Mouse (Mus musculus): ENCODE results near the gene Selenow. TPM values are rescaled to one million over a fixed set of nuclear protein-coding genes. Genes with fewer than 3 reads are reported as not detected.
A peak's percentile ranks its signal among the peaks of the same experiment; 100 is the strongest.

The Selenow gene
- total RNA-seq, 1 experiment from 2014 or later: 51.3 TPM

DNA sequence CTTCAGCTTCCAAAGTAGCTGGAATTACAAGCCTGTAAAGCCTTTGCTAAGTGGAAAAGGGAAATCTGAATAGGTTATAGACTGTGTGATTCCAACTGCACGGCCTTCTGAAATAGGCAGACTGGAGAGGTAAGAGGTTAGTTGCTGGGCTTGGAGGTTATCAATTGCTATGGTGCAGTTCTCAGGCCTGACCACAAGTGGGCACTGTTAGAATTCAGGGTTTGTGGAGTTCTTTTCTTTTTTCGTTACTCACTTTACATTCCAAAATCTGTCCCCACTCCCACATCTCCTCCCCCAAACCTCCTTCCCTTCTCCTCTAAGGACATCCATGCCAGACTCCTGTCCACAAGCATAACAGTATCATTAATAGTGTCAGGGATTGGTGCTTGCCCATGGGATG is 8.0 kb downstream of the Selenow start:
- ATAC-seq (ENCODE audit: extremely low read depth, insufficient number of reproducible peaks, low FRiP score, poor library complexity, severe bottlenecking): peak; percentile 62; the same call in 1 of the 2 replicates

DNA sequence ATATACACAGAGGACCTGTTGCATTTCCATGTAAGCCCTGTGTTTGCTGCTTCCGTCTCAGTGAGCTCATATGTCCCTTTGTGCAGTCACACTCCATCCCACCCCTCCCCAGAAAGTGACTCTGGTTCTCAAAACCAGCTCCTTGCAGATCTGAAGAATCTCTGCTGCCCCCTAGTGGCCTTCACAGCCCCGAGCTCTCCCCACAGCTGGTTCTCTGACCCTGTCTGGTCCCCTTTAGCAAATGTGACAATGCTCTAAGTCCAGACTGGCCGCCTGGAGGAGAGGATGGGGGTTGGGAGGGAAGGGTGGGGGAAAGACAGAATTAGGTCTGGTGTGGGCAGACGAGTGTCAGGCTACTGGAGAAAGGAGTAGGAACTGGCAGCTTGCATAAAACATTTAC is 10.0 kb downstream of the Selenow start:
- ATAC-seq (ENCODE audit: extremely low read depth, insufficient number of reproducible peaks, low FRiP score, poor library complexity, severe bottlenecking): peak; percentile 66

DNA sequence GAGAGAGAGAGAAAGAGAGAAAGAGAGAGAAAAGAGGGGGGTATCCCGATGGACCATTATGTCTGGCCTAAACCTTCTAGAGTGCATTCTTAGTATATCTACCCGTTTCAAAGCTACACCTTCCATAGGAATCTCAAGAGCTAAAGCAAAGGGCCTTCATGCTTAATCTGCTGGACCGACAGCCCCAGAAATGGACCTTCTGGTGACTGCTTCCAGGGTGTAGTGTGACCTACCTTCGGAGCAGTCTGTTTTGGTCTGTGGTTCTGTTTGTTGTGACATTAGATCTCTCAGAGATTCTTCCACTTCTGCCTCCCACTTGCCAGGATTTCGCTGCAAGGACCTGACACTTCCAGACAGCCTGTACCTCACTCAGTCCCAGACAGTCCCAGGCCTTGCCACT is 11.7 kb downstream of the Selenow start:
- no peak for ATAC-seq (ENCODE audit: extremely low read depth, insufficient number of reproducible peaks, low FRiP score, poor library complexity, severe bottlenecking)

DNA sequence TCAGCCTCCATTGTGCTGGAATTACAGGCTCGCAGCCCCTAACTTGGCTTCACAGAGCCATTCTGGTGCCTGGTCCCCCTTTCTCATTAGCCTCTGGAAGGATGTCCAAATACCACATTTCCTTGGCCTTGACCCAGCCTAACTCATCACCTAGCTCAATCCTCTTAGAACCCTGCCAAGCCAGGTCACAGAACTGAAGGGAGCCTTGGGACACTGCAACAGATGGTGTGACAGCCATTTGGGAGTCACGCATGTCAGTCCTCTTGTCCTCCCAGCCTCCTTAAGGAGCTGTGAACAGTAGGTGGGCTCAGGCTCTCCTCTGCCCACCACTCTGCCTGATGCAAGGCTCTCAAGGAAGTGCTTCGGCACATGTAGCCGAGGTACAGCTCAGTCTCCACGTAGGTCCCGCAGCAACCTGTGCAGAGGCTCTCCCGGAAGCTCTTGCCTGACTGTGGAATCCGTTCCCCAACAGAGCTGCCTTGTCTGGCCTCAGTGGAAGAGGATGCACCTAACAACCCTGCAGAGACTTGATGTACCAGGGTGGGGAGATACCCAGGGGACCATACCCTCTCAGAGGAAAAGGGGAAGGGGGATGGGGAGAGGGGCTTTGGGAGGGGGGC is 14.1 kb downstream of the Selenow start:
- ATAC-seq (ENCODE audit: extremely low read depth, insufficient number of reproducible peaks, low FRiP score, poor library complexity, severe bottlenecking): no peak

DNA sequence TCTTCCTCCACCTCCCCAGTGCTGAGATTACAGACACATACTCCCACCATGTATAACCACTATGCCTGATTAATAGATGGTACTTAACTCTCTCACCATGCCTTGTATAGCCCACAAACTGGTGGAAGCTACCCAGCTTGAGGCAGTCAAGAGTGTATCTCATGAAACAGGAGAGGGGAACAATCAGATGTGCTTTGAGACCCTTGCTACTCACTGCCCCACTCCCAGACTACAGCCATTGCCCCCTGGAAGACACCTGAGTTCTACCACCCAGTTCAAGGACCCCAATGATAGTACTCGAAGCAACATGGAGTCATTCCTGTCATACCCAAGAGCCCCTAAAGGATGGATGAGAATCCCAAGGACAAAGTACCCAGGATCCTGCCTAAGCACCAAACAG is 15.6 kb downstream of the Selenow start:
- ATAC-seq (ENCODE audit: extremely low read depth, insufficient number of reproducible peaks, low FRiP score, poor library complexity, severe bottlenecking): no peak

DNA sequence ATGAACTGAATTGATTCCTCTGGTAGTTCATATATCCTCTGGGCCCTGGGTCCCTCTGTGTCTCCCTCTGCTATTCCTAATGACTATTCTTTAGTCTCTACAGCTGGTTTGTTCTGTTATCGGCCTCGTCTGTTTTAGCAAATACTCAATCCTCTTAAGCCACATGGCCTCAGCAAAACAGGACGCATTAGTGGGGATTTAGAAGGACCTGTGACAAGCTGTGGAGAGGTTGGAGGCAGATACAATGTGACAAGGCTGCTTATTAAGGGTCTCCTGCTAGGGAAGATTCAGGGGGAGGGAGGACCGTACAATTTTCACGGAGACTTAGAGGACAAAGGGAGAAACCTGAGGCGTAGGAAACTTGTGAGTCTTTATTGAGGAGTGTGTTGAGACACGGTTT is 16.3 kb downstream of the Selenow start:
- no peak for ATAC-seq (ENCODE audit: extremely low read depth, insufficient number of reproducible peaks, low FRiP score, poor library complexity, severe bottlenecking)

DNA sequence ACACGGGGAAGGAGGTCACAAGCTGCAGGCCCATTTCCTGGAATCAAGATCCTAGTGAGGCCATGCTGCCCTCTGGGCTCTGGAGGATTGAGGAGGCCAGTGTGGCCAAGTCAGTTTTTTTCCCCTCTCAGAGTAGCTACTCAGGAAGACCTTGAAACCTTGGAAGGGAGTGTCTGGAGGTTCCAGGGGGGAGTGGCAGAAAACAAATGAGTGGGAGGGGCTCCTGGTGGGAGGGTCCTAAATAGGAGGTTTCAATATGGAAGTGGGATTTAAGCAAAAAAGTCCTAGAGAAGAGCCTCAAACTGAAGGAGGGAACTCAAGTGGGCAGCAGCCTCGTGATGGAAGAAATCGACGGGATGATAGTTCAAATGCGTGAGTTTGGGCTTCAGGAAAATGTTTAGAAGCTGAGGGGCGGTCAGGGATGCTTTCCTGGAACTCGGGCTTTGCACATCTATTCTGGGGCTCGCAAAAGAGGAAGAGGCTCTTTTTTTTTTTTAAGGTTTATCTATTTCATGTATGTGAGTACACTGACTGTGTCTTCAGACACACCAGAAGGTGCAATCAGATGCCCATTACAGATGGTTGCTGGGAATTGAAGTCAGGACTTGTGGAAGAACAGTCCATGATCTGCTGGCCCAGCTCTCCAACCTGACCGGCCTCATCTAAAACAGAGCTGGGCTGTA is 20.7 kb downstream of the Selenow start:
- no peak for ATAC-seq (ENCODE audit: extremely low read depth, insufficient number of reproducible peaks, low FRiP score, poor library complexity, severe bottlenecking)

DNA sequence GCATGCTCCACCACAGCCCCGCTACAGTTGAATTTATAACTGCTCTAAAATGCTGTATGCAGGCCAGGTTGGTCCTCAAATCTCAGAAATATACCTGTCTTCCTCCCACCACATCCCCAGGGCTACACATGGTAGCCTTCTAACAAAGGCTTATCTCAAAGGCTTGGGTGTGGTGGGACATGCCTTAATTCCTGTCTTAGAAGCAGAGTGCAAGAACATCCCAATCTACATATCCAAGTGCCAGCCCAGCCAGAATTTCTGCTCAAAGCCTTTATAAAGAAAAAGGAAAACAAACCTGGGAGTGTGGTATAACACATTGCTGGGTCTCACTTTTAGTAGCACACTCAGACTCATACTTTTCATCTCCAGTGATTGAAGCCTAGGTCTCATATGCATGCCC is 28.0 kb downstream of the Selenow start:
- ATAC-seq (ENCODE audit: extremely low read depth, insufficient number of reproducible peaks, low FRiP score, poor library complexity, severe bottlenecking): no peak

DNA sequence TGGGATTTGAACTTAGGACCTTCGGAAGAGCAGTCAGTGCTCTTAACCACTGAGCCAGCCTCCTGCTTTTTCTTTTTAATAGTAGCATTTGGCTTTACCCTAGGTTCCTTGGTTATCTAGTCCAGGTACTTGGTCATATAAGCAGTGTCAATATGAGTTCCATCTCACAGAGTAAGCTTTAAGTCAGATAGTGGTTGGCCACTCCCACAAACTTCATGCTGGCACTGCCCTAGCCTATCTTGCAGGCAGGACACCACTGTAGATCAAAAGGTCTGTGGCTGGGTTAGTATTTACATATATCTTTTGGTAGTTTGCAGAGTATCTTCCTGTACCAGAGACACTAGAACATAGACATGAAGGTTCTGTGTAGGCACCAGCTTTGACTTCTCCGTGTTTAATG is 38.1 kb downstream of the Selenow start:
- ATAC-seq (ENCODE audit: extremely low read depth, insufficient number of reproducible peaks, low FRiP score, poor library complexity, severe bottlenecking): no peak

DNA sequence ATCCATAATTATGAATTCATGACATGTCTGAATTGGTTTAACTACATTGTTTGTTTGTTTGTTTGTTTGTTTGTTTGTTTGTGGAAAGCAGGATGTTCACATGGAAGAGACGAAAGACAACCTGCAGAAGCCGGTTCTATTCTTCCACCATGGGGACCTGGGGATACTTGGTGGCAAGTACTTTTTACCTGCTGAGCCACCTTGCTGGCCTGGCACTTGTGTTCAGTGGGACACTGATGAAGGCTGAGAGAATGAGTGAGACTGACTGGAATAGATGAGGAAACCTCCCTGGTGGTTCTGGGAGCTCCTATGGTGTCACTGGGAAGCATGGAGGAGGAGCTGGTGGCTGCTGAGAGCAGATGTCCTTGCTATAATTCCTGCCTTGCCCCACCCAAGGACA is 39.9 kb downstream of the Selenow start, which contains the start of gene Crxos:
Gene Crxos, plus strand, starts transcription at position 301 of the 400 bp plus-strand sequence.
- ATAC-seq (ENCODE audit: extremely low read depth, insufficient number of reproducible peaks, low FRiP score, poor library complexity, severe bottlenecking): no peak

DNA sequence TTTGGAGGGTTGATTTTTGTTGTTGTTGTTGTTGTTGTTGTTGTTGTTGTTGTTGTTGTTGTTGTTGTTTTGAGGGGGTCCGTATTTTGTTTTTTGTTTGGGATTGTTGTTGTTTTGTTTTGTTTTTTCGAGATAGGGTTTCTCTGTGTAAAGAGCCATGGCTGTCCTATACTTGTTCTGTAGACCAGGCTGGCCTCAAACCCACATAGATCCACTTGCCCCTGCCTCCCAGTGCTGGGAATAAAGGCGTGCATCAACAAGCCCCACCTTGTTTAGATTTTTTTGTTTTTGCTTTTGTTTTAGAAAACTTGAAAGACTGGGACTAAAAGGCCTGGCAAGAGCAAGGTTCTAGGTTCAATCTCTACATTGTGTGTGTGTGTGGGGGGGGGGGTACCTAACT is 40.4 kb downstream of the Selenow start:
- no peak for ATAC-seq (ENCODE audit: extremely low read depth, insufficient number of reproducible peaks, low FRiP score, poor library complexity, severe bottlenecking)

DNA sequence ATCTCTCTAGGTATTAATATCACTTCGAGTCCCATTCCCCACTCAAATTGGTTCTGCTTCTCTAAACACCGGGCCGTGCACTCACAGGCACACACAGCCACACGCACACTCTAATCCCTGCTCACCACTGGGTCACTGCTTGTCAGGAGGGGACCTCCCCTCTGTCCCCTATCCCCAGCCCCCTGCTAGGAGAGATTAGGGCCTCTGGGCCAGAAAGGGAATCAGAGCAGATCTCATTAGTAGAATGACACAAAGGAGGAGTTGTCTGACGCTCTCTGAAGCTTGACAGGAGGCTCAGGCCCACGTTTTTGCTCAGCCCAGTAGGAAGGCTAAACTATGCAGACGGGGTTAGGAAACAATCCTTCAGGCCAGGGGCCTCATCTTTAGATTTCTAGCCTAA is 40.8 kb downstream of the Selenow start:
- no peak for ATAC-seq (ENCODE audit: extremely low read depth, insufficient number of reproducible peaks, low FRiP score, poor library complexity, severe bottlenecking)

DNA sequence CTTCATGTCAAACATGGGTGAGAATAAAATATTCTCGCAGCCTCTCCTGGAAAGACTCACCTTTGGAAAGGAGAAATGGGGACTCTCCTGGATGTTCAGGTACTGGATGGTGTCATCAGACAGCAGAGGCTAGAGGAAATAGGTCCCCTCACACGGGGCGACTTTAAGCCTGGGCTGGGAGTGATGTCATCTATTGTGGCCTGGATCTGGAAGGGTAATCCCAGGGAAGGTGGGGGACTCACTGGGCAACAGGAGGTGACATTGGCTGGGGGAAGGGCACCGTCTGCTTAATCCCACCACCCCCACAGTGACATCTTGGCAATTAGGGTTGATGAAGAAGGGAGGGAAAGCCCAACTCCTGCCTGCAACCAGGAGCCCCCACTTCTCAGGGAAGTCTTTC is 42.4 kb downstream of the Selenow start, which contains the start of gene Crx:
Gene Crx, minus strand, starts transcription at position 213 of the 400 bp plus-strand sequence.
- ATAC-seq (ENCODE audit: extremely low read depth, insufficient number of reproducible peaks, low FRiP score, poor library complexity, severe bottlenecking): no peak

Other genes starting within 250 kb of the Selenow start
- gene Obox5, start 172.3 kb downstream of the Selenow start, total RNA-seq (2017): not detected in 2 replicates
- gene Obox6, start 82.7 kb downstream of the Selenow start, total RNA-seq (2017): not detected in 2 replicates
- not detected in 2 replicates for gene Crx, start 42.4 kb downstream of the Selenow start, total RNA-seq (2017)
- gene Crxos, start 39.8 kb downstream of the Selenow start, total RNA-seq (2017): not detected in 2 replicates
- 260 and 300 TPM in 2 replicates for gene Nop53, start 23.7 kb upstream of the Selenow start, total RNA-seq (2017)
- gene Ehd2, start 45.2 kb upstream of the Selenow start, total RNA-seq (2017): 2.1 and 3.1 TPM in 2 replicates
- 11.9 and 12.9 TPM in 2 replicates for gene Bicra, start 125.5 kb upstream of the Selenow start, total RNA-seq (2017)
- 0.61 and 0.70 TPM in 2 replicates for gene Zfp541, start 139.4 kb upstream of the Selenow start, total RNA-seq (2017)
- 75.3 and 78.1 TPM in 2 replicates for gene Napa, start 176.1 kb upstream of the Selenow start, total RNA-seq (2017)
- 12.8 and 16.9 TPM in 2 replicates for gene Kptn, start 197.5 kb upstream of the Selenow start, total RNA-seq (2017)
- gene Slc8a2, start 207.4 kb upstream of the Selenow start, total RNA-seq (2017): 0.25 TPM in 1 of 2 replicates, not detected in the other